Mouse (Mus musculus) activated CD4-positive, CD25-positive, alpha-beta regulatory T cell (primary cell): ENCODE data around the gene Tctn3. TPM values are rescaled to one million over a fixed set of nuclear protein-coding genes. Genes with fewer than 3 reads are reported as not detected.

ENCODE experiments used
- polyA plus RNA-seq, 2 experiments: library from polyadenylated mRNA; unstranded; fragments of 100-300 nt; shearing (Covaris generic); gene quantifications; one replicate each; pipeline ENCODE4 v1.2.1; 2017

Tctn3 gene
- polyA plus RNA-seq, result 10 to 100 TPM in 1 of 2 experiments, 1 to 10 TPM in 1; 9.4 to 11.4 TPM

DNA sequence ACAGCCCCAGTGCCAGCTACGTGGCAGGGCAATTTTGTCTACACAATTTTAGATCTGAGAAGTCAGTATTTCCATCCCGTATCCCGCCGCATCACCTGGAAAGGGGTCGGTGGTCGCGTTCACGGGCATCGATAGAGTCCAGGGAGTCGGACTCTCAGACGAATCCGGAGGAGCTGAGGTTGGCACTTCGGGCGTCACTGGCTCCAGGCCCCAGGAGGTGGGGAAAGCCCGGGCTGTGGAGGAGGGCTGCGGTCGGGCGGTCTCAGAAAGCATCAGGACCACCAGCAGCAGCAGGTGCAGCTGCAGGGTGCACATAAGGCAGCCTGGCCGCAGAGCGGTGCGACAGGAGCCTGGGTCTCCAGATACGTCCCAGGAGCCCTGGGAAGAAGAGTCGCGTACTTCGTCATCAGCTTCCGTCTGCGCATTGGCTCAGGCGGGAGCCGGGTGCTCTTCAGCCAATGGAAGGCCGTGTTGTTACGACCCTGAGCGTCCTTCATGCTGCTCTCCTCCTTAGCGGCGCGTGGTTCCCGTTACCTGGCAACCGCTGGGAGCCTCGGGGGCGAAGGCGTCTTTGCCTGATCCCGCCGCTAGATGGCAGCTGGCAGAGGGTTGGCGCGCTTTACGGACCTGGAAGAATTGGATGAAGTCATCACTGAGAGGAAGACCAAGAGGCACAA is at the start of gene Tctn3, which contains the start of gene Entpd1:
Tctn3 (minus strand) TSS at position 404 of the 677 bp plus-strand sequence.
Entpd1 (plus strand) TSS at position 537 of the 677 bp plus-strand sequence.

DNA sequence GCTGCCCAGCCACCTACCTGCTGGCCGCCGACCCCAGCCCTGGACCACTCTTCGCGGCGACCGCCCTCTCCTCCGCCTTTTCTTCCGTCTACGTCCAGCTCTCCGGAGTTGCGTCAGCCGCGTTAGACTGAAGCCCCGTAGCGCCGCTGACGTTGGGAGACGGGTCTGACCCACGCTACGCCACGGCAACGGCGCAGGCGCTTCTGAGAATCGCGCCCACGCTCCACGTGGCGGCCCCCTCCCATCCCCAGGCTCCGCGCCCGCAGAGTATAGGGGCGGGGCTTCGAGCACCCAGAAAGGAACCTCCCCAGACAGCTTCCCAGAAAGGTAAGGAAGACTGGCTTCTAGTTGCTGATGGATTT is 23.8 kb downstream of the Tctn3 start, which contains the start of gene Aldh18a1:
Aldh18a1 (minus strand) TSS at position 171 of the 362 bp plus-strand sequence.

Other genes starting within 250 kb of the Tctn3 start
- 10 to 100 TPM; 15.0 to 17.5 TPM for gene Sorbs1, start 98.5 kb downstream of the Tctn3 start, polyA plus RNA-seq
- gene Aldh18a1, start 23.8 kb downstream of the Tctn3 start, polyA plus RNA-seq, result 10 to 100 TPM; 38.4 to 73.7 TPM
- 10 to 100 TPM; 32.7 to 87.9 TPM for gene Entpd1, start 133 bp upstream of the Tctn3 start, polyA plus RNA-seq
- 1 to 10 TPM in 1 of 2 experiments, under 1 TPM in 1; 0.52 to 2.1 TPM for gene Cc2d2b, start 136.5 kb upstream of the Tctn3 start, polyA plus RNA-seq
- gene Ccnj, start 219.0 kb upstream of the Tctn3 start, polyA plus RNA-seq, result 1 to 10 TPM; 2.0 to 3.3 TPM